Comparison of ENCODE assay signal across 23 mouse cellular contexts in genomic region chr16:13883094-13883774, GRCm38 (mm10). TPM values are rescaled to one million over a fixed set of nuclear protein-coding genes. Genes with fewer than 3 reads are reported as not detected.
DNase-seq lines count a peak whose midpoint lies in the region; ATAC-seq and TF ChIP-seq lines count a peak whose summit lies in the region.
"Had no signal": no experiment of that assay in that cellular context is flagged by ENCODE, and none has a peak within 500 bp of the region (broad histone marks: within the 10 kb centered on the region; RNA-seq: fewer than 3 reads in every experiment).

No protein-coding gene starts in this region.

- DNase-seq in kidney, postnatal 0 days (ENCODE audit: low spot score) = peak; percentile 4
- no peak for DNase-seq in kidney, adult 8-10 months
- peak; percentile 62 for DNase-seq in lung, postnatal 0 days (ENCODE audit: low spot score)
- DNase-seq in lung, adult 2 months = no peak
- peak; percentile 81 for DNase-seq in large intestine, adult 2 months (ENCODE audit: low read depth, low spot score)
- no peak for DNase-seq in spleen, postnatal 10 days (ENCODE audit: low spot score in 2 of 2)
- no peak for DNase-seq in urinary bladder, adult 2 months (ENCODE audit: low spot score)
- DNase-seq: adrenal gland, postnatal 36 days; cerebellum, adult 9-10 months; gastrocnemius, postnatal 10 days; kidney, adult 9 months; kidney, postnatal 25 days; layer of hippocampus, adult 9-11 months; liver; right cerebral cortex, postnatal 14 days; spleen, adult 18-20 months had no signal

- H3K9me3 ChIP-seq in kidney, postnatal 0 days (replicated peaks; ENCODE audit: low read length) = no peaks in the 10 kb centered on the region
- no peaks in the 10 kb centered on the region for H3K9me3 ChIP-seq in lung, postnatal 0 days (ENCODE audit: low read length)
- H3K9me3 ChIP-seq: hindbrain, embryonic 10.5 days; liver, embryonic 15.5 days; midbrain, embryonic 15.5 days; neural tube, embryonic 12.5 days had no signal

- peaks cover 11% of the 10 kb centered on the region; the same call in 1 of the 2 replicates for H3K36me3 ChIP-seq in kidney, postnatal 0 days (ENCODE audit: insufficient read depth, low read length)
- H3K36me3 ChIP-seq in lung, postnatal 0 days (ENCODE audit: insufficient read depth, low read length) = peaks cover 6% of the 10 kb centered on the region; the same call in 1 of the 2 replicates

- no peak for TF ChIP-seq CTCF in kidney, postnatal 0 days (IDR thresholded peaks at IDR 0.05; ENCODE audit: low read depth)
- TF ChIP-seq CTCF in lung, postnatal 0 days (IDR thresholded peaks at IDR 0.05) = no peak
- no peak for TF ChIP-seq CTCF in lung, adult 2 months (IDR thresholded peaks at IDR 0.05; ENCODE audit: insufficient read depth, low read length)

- H3K4me2 ChIP-seq in kidney, postnatal 0 days (ENCODE audit: low read length) = no peak overlapping the region
- no peak overlapping the region for H3K4me2 ChIP-seq in lung, postnatal 0 days (replicated peaks; ENCODE audit: low read depth, low read length)
- H3K4me2 ChIP-seq: heart, embryonic 11.5 days; liver, embryonic 15.5 days; midbrain, embryonic 15.5 days; neural tube, embryonic 12.5 days had no signal

- TF ChIP-seq POLR2A in lung, adult 2 months (IDR thresholded peaks at IDR 0.05; ENCODE audit: borderline replicate concordance, extremely low read depth, low read depth, low read length) = no peak

- no peak overlapping the region for H3K4me3 ChIP-seq in kidney, postnatal 0 days (replicated peaks; ENCODE audit: low read depth, low read length)
- no peak overlapping the region for H3K4me3 ChIP-seq in lung, postnatal 0 days (ENCODE audit: low read depth, low read length)
- no peak overlapping the region for H3K4me3 ChIP-seq in lung, adult 2 months (replicated peaks; ENCODE audit: extremely low read depth, low read depth, low read length)
- H3K4me3 ChIP-seq: hindbrain, embryonic 10.5 days; liver, embryonic 15.5 days; midbrain, embryonic 15.5 days; neural tube, embryonic 12.5 days had no signal

- H3K27ac ChIP-seq in kidney, postnatal 0 days = no peak overlapping the region
- 0 out of 2 replicates have a peak overlapping the region, but pooled peaks have one; percentile 1 for H3K27ac ChIP-seq in lung, postnatal 0 days (ENCODE audit: low read length)
- H3K27ac ChIP-seq: hindbrain, embryonic 10.5 days; liver, embryonic 15.5 days; macrophage; midbrain, embryonic 15.5 days; neural tube, embryonic 12.5 days had no signal

- H3K9ac ChIP-seq in kidney, postnatal 0 days (ENCODE audit: low read depth, low read length) = no peak overlapping the region
- H3K9ac ChIP-seq in lung, postnatal 0 days (replicated peaks; ENCODE audit: low read depth) = no peak overlapping the region
- H3K9ac ChIP-seq: liver, embryonic 15.5 days; midbrain, embryonic 15.5 days; neural tube, embryonic 12.5 days had no signal

- WGBS in kidney, postnatal 0 days = 59% methylated on average over 3 of the region's 3 CpGs
- 12% methylated on average over 3 of the region's 3 CpGs for WGBS in lung, postnatal 0 days
- whole genome bisulfite sequencing in lung, adult 2 months = 20% methylated on average over 3 of the region's 3 CpGs
- 8% methylated on average over 3 of the region's 3 CpGs for WGBS in large intestine, adult 2 months

- H3K27me3 ChIP-seq in kidney, postnatal 0 days (ENCODE audit: insufficient read depth, low read length) = no peaks in the 10 kb centered on the region
- no peaks in the 10 kb centered on the region for H3K27me3 ChIP-seq in lung, postnatal 0 days (replicated peaks; ENCODE audit: insufficient read depth, low read length)
- H3K27me3 ChIP-seq: liver, embryonic 15.5 days; midbrain, embryonic 15.5 days; neural tube, embryonic 12.5 days had no signal

- TF ChIP-seq EP300 in lung, postnatal 0 days (IDR thresholded peaks at IDR 0.05) = peak; percentile 46; the same call in 1 of the 2 replicates

- no peaks in the 10 kb centered on the region for H3K4me1 ChIP-seq in kidney, postnatal 0 days (replicated peaks; ENCODE audit: insufficient read depth, low read length)
- H3K4me1 ChIP-seq in lung, postnatal 0 days (ENCODE audit: insufficient read depth, low read depth, low read length) = no peaks in the 10 kb centered on the region
- H3K4me1 ChIP-seq in lung, adult 2 months (ENCODE audit: control insufficient read depth, insufficient read depth, low read length) = peaks cover 2% of the 10 kb centered on the region
- H3K4me1 ChIP-seq: hindbrain, embryonic 10.5 days; liver, embryonic 15.5 days; midbrain, embryonic 15.5 days; neural tube, embryonic 12.5 days had no signal

- ATAC-seq in kidney, postnatal 0 days (replicated peaks; ENCODE audit: low FRiP score, low read depth) = no peak
- peak; percentile 75 for ATAC-seq in lung, postnatal 0 days
- ATAC-seq: forebrain, embryonic 16.5 days; midbrain, embryonic 15.5 days had no signal

RNA-seq across cellular contexts. Expression of gene Pdxdc1, which starts 19.7 kb away (rescaled TPM):
- polyA plus RNA-seq in kidney, postnatal 0 days (2015; fragmentation: Nextera tagmentation; extraction: Ambion mirVana) = 58.0 and 59.8 TPM in 2 replicates
- 57.0 and 59.0 TPM in 2 replicates for polyA plus RNA-seq in lung, postnatal 0 days (2015; fragmentation: Nextera tagmentation; extraction: Ambion mirVana)
- 60.8 and 84.5 TPM in 2 replicates for polyA plus RNA-seq in lung, adult 2 months (2012; rRNA removed)
- 235 and 281 TPM in 2 replicates for polyA plus RNA-seq in large intestine, adult 2 months (2012; rRNA removed)
- 80.6 and 108 TPM in 2 replicates for polyA plus RNA-seq in urinary bladder, adult 2 months (2012; rRNA removed)

RNA-seq across cellular contexts. Expression of gene Mpv17l, which starts 19.7 kb away (rescaled TPM):
- polyA plus RNA-seq in kidney, postnatal 0 days (2015; fragmentation: Nextera tagmentation; extraction: Ambion mirVana) = 23.7 and 27.6 TPM in 2 replicates
- 8.0 and 11.9 TPM in 2 replicates for polyA plus RNA-seq in lung, postnatal 0 days (2015; fragmentation: Nextera tagmentation; extraction: Ambion mirVana)
- polyA plus RNA-seq in lung, adult 2 months (2012; rRNA removed) = 11.5 and 13.0 TPM in 2 replicates
- polyA plus RNA-seq in large intestine, adult 2 months (2012; rRNA removed) = 4.6 and 5.4 TPM in 2 replicates
- 3.9 TPM in 2 replicates for polyA plus RNA-seq in urinary bladder, adult 2 months (2012; rRNA removed)

Comparison
In these comparisons a context has a peak if more than half of its experiments do, and no peak if none do; other contexts are left out.
1. DNase-seq: peak in kidney, postnatal 0 days (single experiment), lung, postnatal 0 days (single experiment) and large intestine, adult 2 months (single experiment); none in kidney, adult 8-10 months (0 of 2), lung, adult 2 months (single experiment), spleen, postnatal 10 days (0 of 2) and urinary bladder, adult 2 months (single experiment).